Mouse (Mus musculus) neural tube, embryonic 14.5 days (tissue): ENCODE results near the gene Cfap43. TPM values are rescaled to one million over a fixed set of nuclear protein-coding genes. Genes with fewer than 3 reads are reported as not detected.

Experiments
- ATAC-seq: fragments of 200-750 bp; cut with Nextera tagmentation; 2 replicates; pipeline ENCODE4 v1.8.0; 2017; ENCODE audit warnings: low read depth, mild to moderate bottlenecking, moderate TSS enrichment, moderate library complexity
- H3K27ac ChIP-seq: fragments of 300-500 bp; sonication (generic); 2 replicates; pipeline ENCODE4 v1.5.1; 2014; ENCODE audit warnings: low read depth, mild to moderate bottlenecking, control low read depth, low read length, moderate library complexity, mixed read lengths
- H3K27me3 ChIP-seq: fragments of 300-500 bp; sonication (generic); 2 replicates; pipeline ENCODE4 v1.6.1; 2014; ENCODE audit warnings: low read length; ENCODE audit not compliant: control insufficient read depth, insufficient read depth
- H3K36me3 ChIP-seq: fragments of 300-500 bp; sonication (generic); 2 replicates; pipeline ENCODE4 v1.6.1; 2014; ENCODE audit warnings: low read length, mixed read lengths; ENCODE audit not compliant: control insufficient read depth, insufficient read depth
- H3K4me1 ChIP-seq: fragments of 300-500 bp; sonication (generic); 2 replicates; pipeline ENCODE4 v1.6.1; 2014; ENCODE audit warnings: low read length; ENCODE audit not compliant: control insufficient read depth, insufficient read depth
- H3K4me2 ChIP-seq: fragments of 300-500 bp; sonication (generic); 2 replicates; pipeline ENCODE4 v1.6.1; 2014; ENCODE audit warnings: mild to moderate bottlenecking, low read depth, low read length, control low read depth
- H3K4me3 ChIP-seq: fragments of 300-500 bp; sonication (generic); 2 replicates; pipeline ENCODE4 v1.5.1; 2014; ENCODE audit warnings: low read depth, low read length, control low read depth, mixed read lengths
- H3K9ac ChIP-seq: fragments of 300-500 bp; sonication (generic); replicated peaks from 2 replicates; pipeline ENCODE4 v1.6.1; 2014; ENCODE audit warnings: low read depth, mild to moderate bottlenecking, control low read depth, low read length, mixed read lengths
- H3K9me3 ChIP-seq: fragments of 300-500 bp; sonication (generic); 2 replicates; pipeline ENCODE4 v1.6.1; 2016; ENCODE audit warnings: low read length; ENCODE audit not compliant: control insufficient read depth
- WGBS: fragments of 180-500 bp; shearing (Covaris S2); extraction: QIAGEN DNeasy Blood & Tissue Kit; methylation state at CpG from one replicate; pipeline ENCODE4 v1.1.7; 2014; 5-methylcytosine and 5-hydroxymethylcytosine counted together
- polyA plus RNA-seq: library from polyadenylated mRNA; unstranded; fragments of >200 nt; fragmentation: Nextera tagmentation; extraction: Ambion mirVana; gene quantifications from 2 replicates; pipeline ENCODE4 v1.2.1, GENCODE M21; 2014

Cfap43 gene
- polyA plus RNA-seq, 1 experiment from 2014 or later = 1.7 TPM

DNA sequence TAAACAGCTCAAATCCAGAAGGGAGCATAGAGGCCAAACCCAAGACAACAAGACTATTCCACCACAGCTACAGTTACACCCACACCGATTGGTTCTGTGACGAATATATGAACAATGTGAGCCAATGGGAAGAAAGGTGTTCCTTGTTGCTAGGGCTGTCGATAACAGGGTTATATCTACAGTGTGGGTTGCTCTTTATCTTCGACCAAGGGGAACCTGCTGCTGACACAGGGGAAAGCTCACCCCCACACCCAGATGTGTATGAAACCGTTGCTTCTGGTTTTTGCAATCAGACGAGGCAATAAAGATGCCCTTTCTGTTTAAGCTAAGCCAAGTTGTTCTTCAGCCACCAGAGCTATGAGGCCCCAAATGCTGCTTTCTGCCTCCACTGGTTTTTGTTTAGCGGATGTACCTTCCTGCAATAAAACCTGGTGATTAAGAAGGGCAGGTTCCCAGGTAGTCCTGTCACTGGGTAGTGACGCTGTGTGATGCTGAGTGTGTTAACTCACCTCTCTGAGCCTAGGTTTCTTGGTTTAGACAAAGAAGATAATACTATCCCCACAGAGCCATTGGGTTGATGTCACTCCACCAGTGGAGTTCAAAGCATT is 20.5 kb downstream of the Cfap43 start:
- 92% methylated on average over 8 of the region's 8 CpGs for WGBS
- Histone ChIP-seq H3K4me2 (no peak overlapping the region), H3K27ac (no peak overlapping the region), H3K36me3 (no peaks in the 10 kb centered on the region), H3K9ac (no peak overlapping the region), H3K4me1 (no peaks in the 10 kb centered on the region), H3K4me3 (no peak overlapping the region), H3K27me3 (no peaks in the 10 kb centered on the region), H3K9me3 (no peaks in the 10 kb centered on the region)
- no peak for ATAC-seq

DNA sequence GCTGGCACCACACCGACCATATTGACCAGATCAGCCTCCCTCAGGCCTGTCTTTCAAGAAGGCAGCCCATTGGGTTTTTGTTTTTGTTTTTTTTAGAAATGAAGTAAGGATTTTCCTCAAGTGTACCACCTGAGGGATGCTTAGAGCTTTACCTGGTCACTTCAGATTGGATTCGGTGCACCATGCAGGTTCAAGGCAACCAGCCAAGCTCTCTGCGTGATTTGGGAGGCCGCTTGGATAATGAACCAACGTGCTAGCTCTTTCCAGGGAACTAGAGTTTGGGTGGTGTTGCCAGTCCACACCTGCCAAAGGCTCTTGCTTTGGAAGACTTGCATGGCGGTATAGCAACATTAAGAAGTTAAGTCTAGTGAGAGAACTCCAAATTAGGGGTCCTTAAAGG is 26.0 kb downstream of the Cfap43 start:
- Histone ChIP-seq H3K27me3 (no peaks in the 10 kb centered on the region), H3K36me3 (no peaks in the 10 kb centered on the region), H3K9ac (no peak overlapping the region), H3K4me2 (no peak overlapping the region), H3K4me1 (no peaks in the 10 kb centered on the region), H3K9me3 (no peaks in the 10 kb centered on the region), H3K4me3 (no peak overlapping the region), H3K27ac (no peak overlapping the region)
- WGBS = 96% methylated on average over 6 of the region's 6 CpGs
- no peak for ATAC-seq

DNA sequence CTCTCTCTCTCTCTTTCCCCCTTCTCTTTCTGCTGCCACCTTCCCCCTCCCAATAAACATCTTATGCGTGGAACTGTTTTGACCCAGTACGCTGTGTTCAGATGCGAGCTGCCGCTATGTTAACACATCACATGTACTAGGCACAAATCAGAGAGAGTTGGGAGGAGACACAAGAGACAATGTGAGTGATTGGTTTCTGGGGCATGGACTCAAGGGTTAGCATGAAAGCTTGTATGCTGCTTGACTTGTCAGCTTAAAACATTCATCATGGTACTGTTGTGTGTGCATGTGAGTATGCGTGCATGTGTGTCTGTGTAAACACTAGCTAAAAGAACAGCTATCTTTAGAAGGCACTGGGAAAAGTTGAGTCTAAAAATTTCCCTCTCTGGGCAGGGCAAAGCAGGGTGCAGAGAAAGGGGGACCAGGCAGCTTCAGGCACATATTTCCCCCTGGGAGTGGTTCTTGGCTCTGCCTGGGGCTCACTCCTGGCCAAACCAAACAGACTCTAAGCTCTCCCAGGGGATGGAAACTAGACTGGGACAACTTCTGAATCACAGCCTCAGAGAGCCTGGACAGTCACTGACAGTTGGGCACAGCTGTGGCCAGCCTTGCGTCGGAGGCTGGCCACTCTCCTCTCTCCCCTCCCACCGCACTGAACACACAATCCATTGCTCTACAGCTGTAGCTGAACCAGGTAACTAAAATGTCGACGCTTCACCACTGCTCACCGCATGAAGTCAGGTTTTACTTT is 27.4 kb downstream of the Cfap43 start:
- 77% methylated on average over 11 of the region's 11 CpGs for WGBS
- no peak for ATAC-seq
- no peak overlapping the region for H3K4me3 ChIP-seq
- no peak overlapping the region for H3K27ac ChIP-seq
- H3K9me3 ChIP-seq = no peaks in the 10 kb centered on the region
- H3K4me2 ChIP-seq = no peak overlapping the region
- H3K27me3 ChIP-seq = no peaks in the 10 kb centered on the region
- H3K36me3 ChIP-seq = no peaks in the 10 kb centered on the region
- H3K9ac ChIP-seq = no peak overlapping the region
- no peaks in the 10 kb centered on the region for H3K4me1 ChIP-seq

DNA sequence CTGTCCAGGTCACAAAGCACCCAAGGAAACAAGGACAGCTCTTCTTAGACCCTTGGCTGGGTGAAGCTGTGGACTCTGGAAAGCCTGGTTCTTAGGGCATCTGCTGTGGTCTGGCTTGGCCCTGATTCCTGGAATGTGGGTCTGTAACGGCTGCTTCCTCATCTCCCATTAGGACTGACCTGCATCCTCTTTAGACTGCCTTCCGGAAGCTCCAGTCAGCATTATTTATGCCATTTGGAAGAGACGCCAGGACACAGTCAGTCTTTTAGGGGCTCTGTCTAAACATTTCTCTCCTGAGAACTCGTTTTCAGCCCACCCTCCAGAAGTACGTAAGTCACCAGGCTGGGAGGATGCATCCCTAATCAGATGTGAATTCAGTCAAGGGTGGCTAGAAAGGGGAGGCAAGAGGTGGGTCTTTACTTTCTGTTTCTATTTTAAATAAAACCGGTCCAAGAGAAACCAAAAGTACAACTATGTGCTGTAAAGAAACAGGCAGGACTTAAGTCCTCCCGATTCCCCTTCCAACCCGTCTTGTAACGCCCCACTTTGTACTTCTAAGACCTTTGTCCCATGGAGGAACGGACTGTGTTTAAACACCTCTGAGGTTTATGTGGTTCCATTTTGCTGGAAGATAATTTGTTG is 28.5 kb downstream of the Cfap43 start:
- WGBS = 63% methylated on average over 10 of the region's 10 CpGs
- Histone ChIP-seq H3K36me3 (no peaks in the 10 kb centered on the region), H3K27ac (no peak overlapping the region), H3K9me3 (no peaks in the 10 kb centered on the region), H3K4me3 (no peak overlapping the region), H3K27me3 (no peaks in the 10 kb centered on the region), H3K4me2 (no peak overlapping the region; the same call in 1 of the 2 replicates), H3K9ac (no peak overlapping the region), H3K4me1 (no peaks in the 10 kb centered on the region)
- no peak for ATAC-seq

DNA sequence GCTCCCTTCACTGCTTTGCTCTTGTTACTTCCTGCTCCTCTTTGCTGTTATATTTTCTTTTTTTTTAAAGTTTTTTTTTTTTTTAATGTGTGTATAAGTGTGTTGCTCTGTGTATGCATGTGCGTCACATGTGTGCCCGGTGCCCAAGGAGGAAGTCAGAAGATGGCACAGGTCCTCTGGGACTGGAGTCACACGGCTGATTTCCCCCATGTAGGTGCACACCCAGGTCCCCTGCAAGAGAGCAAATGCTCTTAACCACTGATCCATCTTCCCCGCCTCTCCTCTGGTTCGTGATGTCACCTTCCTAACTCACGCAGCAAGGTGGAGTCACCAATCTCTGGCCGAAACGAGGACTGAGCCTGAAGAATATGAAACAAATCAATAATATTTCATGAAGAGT is 31.1 kb downstream of the Cfap43 start:
- Histone ChIP-seq H3K27ac (no peak overlapping the region), H3K27me3 (no peaks in the 10 kb centered on the region), H3K9me3 (no peaks in the 10 kb centered on the region), H3K4me1 (no peaks in the 10 kb centered on the region), H3K4me2 (no peak overlapping the region), H3K9ac (no peak overlapping the region), H3K36me3 (no peaks in the 10 kb centered on the region), H3K4me3 (no peak overlapping the region)
- no peak for ATAC-seq
- 93% methylated on average over 8 of the region's 8 CpGs for WGBS

DNA sequence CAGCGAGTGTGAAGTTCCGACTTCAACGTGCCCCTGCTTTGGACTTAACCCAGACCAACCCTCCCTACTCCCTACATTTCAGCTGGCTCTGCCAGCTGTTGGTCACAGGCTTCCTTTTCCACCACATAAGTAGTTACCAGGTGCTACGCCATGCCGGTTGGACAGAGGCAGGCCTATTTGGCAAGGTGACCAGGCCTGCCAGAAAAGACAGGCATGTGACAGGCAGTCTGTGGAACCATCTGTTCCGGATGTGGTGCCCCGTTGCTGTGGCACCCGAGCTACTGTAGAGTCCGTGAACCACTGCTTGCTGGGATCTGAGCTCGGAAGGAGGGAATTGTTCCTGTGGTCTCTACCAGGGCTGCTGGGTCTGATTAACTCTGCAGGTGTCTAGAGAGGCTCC is 31.7 kb downstream of the Cfap43 start:
- Histone ChIP-seq H3K9me3 (no peaks in the 10 kb centered on the region), H3K9ac (no peak overlapping the region), H3K4me2 (no peak overlapping the region), H3K27ac (no peak overlapping the region), H3K36me3 (no peaks in the 10 kb centered on the region), H3K4me1 (no peaks in the 10 kb centered on the region), H3K27me3 (no peaks in the 10 kb centered on the region), H3K4me3 (no peak overlapping the region)
- no peak for ATAC-seq
- 88% methylated on average over 10 of the region's 10 CpGs for WGBS

DNA sequence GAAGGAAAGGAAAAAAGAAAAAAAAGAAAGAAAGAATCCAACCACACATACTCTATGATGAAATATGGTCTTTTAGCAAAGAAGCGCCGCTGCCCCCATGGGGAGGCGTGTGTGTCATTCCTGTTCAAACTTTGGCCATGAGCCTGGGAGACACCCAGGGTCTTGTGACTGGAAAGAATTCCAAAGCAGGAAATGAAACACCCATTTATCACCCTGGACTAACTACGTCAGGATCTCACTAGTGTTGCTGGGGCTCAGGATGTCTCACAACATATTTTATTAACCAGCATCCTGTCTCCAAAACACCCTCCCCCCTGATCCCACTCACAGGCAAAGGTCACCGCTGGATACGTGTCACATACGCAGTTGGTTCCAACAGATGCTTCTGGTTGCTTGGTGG is 32.5 kb downstream of the Cfap43 start:
- 75% methylated on average over 7 of the region's 7 CpGs for WGBS
- H3K4me1 ChIP-seq = no peaks in the 10 kb centered on the region
- H3K9ac ChIP-seq = no peak overlapping the region
- no peak overlapping the region for H3K4me3 ChIP-seq
- no peak for ATAC-seq
- H3K27ac ChIP-seq = no peak overlapping the region
- no peak overlapping the region for H3K4me2 ChIP-seq
- no peaks in the 10 kb centered on the region for H3K36me3 ChIP-seq
- H3K9me3 ChIP-seq = no peaks in the 10 kb centered on the region
- H3K27me3 ChIP-seq = no peaks in the 10 kb centered on the region

DNA sequence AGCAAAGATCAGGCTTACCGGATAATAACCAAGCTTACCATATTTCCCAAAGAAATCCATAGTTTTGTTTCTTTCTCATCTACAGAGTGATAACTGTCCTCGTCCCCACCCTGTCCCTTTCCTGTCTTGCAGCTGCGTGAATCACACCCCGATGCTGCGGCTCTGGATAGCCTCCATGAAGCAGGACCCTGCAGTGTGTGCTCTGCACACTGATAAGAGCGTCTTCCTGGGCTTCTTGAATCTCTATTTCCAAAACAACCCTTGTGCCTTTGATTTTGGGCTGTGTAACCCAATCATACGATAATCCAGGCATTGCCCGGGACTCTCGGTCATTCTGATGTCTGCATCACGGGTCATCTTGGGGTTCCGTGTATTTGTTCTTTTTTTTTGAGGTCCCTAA is 33.2 kb downstream of the Cfap43 start:
- H3K27ac ChIP-seq = no peak overlapping the region
- H3K27me3 ChIP-seq = no peaks in the 10 kb centered on the region
- ATAC-seq = no peak
- no peaks in the 10 kb centered on the region for H3K4me1 ChIP-seq
- 93% methylated on average over 11 of the region's 11 CpGs for WGBS
- H3K9ac ChIP-seq = no peak overlapping the region
- no peak overlapping the region for H3K4me2 ChIP-seq
- H3K4me3 ChIP-seq = no peak overlapping the region
- no peaks in the 10 kb centered on the region for H3K9me3 ChIP-seq
- H3K36me3 ChIP-seq = no peaks in the 10 kb centered on the region

DNA sequence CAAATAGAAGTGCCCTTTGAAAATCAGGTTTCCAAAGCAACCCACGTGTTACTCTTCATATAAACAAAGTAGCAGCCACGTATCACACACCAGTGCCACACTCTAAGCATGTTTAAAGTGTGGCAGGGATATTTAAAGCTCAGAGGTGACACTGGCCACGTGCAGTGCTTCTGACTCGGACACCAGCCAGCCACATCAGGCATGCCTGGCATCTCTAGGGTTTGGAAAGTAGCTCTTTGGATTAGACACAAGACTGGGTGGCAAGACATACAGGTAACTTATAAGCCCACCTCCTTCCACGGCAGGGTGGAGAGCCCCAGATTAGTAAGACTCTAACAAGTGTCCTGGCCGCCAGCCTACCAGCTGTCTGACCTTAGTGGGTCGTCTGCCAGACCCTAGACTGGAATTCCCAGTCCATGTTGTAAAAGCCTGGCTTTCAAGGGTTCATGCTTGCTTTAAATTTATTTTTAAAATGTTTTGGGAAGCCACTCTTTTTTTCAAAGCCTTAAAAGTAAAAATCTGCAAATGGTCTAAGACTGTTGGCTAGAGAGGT is 33.8 kb downstream of the Cfap43 start:
- Histone ChIP-seq H3K4me2 (no peak overlapping the region), H3K27ac (no peak overlapping the region), H3K36me3 (no peaks in the 10 kb centered on the region), H3K9ac (no peak overlapping the region), H3K4me3 (no peak overlapping the region), H3K27me3 (no peaks in the 10 kb centered on the region), H3K9me3 (no peaks in the 10 kb centered on the region), H3K4me1 (no peaks in the 10 kb centered on the region)
- 64% methylated on average over 7 of the region's 7 CpGs for WGBS
- no peak for ATAC-seq
